Mouse (Mus musculus) brain, adult 10 weeks (tissue): ENCODE measurements around the gene Olfr218. TPM values are rescaled to one million over a fixed set of nuclear protein-coding genes. Genes with fewer than 3 reads are reported as not detected.

Experiments used
- polyA plus RNA-seq: library from polyadenylated mRNA; stranded (reverse); fragments of 350-450 nt; fragmentation: Illumina TruSeq; extraction: RNeasy Lipid Tissue Mini Kit (QIAGEN cat#74804); gene quantifications from one replicate; pipeline ENCODE4 v1.2.3, GENCODE M21; 2015; ENCODE audit warnings: low read depth, low replicate concordance

Olfr218 gene
- polyA plus RNA-seq = not detected

DNA sequence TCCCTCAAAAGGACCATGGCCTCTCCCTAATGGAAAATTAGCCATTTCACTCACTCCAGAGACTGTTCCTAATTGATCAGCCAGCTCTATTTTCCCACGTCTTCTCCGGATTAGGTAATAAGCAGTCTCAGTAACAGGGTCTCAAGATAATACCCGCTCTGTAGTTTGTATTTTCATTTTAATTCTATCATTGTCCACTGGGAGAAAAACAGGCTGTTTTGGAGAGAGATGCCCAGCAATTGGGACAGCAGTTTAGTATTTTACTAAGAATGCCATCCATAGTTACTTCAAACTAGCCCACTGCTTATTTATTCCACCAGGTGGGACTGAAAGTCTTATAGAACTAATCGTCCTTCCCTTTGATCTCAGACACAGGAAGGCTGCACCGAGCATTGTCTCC lies at the start of gene Olfr218:
TSS of gene Olfr218 (plus strand) at position 301 of the 400 bp plus-strand sequence.

DNA sequence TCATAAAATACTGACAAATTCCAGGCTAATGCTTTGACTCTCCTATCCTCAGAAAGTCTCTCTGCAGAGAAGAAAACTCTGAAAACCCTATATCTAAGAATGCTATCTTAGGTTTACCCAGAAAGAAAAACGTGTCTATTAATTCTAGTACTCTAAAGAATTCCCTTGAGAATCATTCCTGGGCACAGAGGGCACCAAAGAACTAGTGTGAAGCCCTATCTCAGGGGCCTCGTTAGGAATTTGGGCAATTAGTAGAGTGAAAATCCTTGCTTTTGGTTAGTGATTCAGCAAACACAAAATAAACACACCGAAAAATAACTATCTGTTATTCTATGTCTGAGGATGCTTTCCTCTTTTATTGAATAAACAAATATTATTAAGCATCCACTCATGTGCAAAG lies 7.1 kb upstream of the Olfr218 start, which contains the start of gene Olfr1406:
TSS of gene Olfr1406 (minus strand) at position 101 of the 400 bp plus-strand sequence.

DNA sequence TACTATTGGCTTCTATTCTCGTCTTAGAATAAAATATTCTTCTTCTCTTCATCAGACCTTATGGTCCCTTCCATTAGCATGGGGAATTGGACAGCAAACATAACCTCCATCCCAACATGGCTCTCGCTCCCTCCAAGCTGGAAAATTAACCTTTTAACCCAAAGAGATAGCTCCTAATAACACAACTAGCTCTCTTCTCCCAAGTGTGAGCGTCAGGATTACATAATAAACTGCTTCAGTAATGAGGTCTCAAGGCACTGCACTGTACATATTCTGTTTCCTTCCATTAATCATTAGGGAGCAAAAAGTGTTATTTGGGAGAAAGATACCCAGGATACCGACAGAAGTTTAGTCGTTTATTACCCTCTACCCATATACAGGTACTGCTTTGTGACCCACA lies 14.5 kb downstream of the Olfr218 start, which contains the start of gene Olfr1404:
TSS of gene Olfr1404 (plus strand) at position 301 of the 400 bp plus-strand sequence.

DNA sequence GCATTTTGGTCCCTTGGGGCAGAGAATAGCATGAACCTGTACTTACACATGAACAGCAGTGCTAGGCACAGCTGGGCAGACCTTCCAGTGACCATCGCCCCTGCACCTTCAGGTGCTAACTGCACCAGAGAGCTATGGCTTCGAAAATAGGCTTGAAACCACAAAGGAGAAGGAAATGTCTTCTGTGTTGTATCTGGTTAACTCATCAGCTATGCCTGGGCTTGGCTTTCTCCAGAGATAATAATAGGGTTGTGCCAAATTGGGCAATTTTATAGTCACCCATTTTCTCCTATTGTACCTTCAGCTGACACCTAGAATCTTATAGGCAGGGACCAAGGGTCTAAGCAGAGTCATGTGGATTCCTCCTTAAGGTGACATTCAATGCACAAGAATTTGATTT lies 29.5 kb downstream of the Olfr218 start, which contains the start of gene Fcer1a:
TSS of gene Fcer1a (minus strand) at position 134 of the 400 bp plus-strand sequence.

Other genes with a start within 250 kb of the Olfr218 start
- not detected for gene Olfr16, start 247.4 kb upstream of the Olfr218 start, polyA plus RNA-seq
- gene Olfr1408, start 60.4 kb upstream of the Olfr218 start, polyA plus RNA-seq = not detected
- gene Olfr1406, start 7.2 kb upstream of the Olfr218 start, polyA plus RNA-seq = not detected
- gene Olfr1404, start 14.6 kb downstream of the Olfr218 start, polyA plus RNA-seq = not detected
- gene Fcer1a, start 29.4 kb downstream of the Olfr218 start, polyA plus RNA-seq = not detected
- gene Olfr418, start 68.2 kb downstream of the Olfr218 start, polyA plus RNA-seq = not detected
- gene Mptx2, start 80.0 kb downstream of the Olfr218 start, polyA plus RNA-seq = not detected
- gene Ackr1, start 135.9 kb downstream of the Olfr218 start, polyA plus RNA-seq = 43.9 TPM
- gene Aim2, start 153.1 kb downstream of the Olfr218 start, polyA plus RNA-seq = 6.1 TPM
- gene Cadm3, start 169.9 kb downstream of the Olfr218 start, polyA plus RNA-seq = 269 TPM